Mouse (Mus musculus) splenic B cell, adult 2 months (primary cell): Measurements from ENCODE around the gene Gpx6.

Experiments
- DNase-seq: peaks from one replicate; pipeline ENCODE4 v3.0.0-alpha.2; 2011; ENCODE audit warnings: low read depth, low spot score
- H3K27me3 ChIP-seq: 2 replicates; pipeline ENCODE4 v1.6.1; 2012; ENCODE audit warnings: mild to moderate bottlenecking, low read length, moderate library complexity, mixed read lengths; ENCODE audit not compliant: control insufficient read depth, poor library complexity, insufficient read depth, severe bottlenecking
- H3K36me3 ChIP-seq: 2 replicates; pipeline ENCODE4 v1.6.1; 2012; ENCODE audit warnings: mild to moderate bottlenecking, low read length, moderate library complexity, mixed read lengths; ENCODE audit not compliant: control insufficient read depth, poor library complexity, insufficient read depth, severe bottlenecking

The Gpx6 gene

DNA sequence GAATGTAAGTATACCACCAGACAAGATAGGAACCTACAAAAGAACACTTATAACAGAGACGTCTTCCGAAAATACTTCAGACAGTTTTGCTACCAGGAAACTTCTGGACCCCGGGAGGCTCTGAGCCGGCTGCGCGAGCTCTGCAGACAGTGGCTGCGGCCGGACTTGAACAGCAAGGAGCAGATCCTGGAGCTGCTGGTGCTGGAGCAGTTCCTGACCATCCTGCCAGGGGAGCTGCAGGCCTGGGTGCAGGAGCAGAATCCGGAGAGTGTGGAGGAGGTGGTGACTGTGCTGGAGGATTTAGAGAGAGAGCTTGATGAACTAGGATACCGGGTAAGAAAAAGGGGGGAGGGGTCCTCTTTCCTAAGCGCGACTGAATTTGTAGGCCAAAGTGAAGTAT, 51.8 kb downstream of the Gpx6 start:
- Histone ChIP-seq H3K27me3 (no peaks in the 10 kb centered on the region), H3K36me3 (no peaks in the 10 kb centered on the region)
- no peak for DNase-seq

DNA sequence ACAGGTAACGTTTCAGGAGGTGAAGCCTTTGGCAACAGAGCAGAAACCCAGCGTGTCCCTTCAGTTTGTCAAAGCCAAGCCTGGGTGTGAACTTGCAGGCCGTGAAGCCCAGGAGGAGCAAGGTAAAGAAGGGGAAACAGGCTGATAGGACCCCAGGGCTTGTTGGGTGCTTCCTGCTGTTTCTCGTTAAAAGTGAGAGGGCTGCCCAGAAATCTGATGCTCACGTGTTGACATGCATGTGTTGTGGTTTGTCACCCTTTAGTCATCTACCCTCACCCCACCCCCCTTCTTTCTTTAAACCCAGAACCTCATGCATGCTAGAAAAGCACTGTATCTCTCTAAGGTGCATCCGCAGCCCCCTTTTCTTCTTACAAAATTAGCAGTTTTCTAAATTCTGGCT, 54.7 kb downstream of the Gpx6 start:
- DNase-seq = no peak
- Histone ChIP-seq H3K36me3 (no peaks in the 10 kb centered on the region), H3K27me3 (no peaks in the 10 kb centered on the region)
